Mouse (Mus musculus): ENCODE results near the gene Ubr2.
A peak's percentile ranks its signal among the peaks of the same experiment; 100 is the strongest.

Ubr2 gene

GRCm38 (mm10) chr17:46883107-46883506 lies 127.2 kb downstream of the Ubr2 start:
- no peak for DNase-seq (ENCODE audit: low read depth, low spot score)

DNA sequence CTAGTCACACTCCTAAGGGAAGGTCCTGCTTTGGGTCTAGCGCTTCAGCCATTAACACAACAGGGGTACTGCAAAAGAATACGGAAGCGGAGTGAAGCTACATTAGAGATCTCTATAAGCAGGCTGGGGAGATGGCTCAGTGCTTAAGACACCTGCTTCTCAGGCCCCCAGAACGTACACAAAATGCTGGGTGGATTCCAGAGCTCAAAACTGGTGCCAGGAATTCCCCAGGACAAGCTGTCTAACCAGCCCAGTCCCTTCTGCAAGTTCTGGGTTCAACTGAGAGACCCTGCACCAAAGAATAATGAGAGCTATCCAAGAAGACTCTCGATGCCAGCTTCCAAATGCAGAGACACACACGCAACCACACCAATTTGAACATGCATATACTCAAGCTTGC lies 128.6 kb downstream of the Ubr2 start:
- no peak for DNase-seq (ENCODE audit: low read depth, low spot score)

DNA sequence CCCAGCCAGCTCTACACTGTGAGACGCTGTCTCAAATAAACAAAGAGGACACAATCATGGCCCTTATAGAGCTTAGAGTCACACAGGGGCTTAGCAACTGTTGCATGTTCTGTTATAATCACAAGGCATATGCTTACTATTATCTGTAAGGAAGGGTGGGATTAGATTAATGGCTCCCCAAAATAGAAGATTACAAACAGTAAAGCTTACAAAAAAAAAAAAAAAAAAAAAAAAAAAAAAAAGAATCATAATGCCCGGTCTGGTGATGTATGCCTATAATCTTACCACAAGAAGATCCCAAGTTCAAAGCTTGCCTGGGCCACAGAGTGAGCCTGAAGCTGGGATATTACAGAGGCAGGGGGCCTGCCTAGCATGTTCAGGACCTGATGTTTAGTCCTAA lies 130.0 kb downstream of the Ubr2 start:
- DNase-seq (ENCODE audit: low read depth, low spot score): no peak

DNA sequence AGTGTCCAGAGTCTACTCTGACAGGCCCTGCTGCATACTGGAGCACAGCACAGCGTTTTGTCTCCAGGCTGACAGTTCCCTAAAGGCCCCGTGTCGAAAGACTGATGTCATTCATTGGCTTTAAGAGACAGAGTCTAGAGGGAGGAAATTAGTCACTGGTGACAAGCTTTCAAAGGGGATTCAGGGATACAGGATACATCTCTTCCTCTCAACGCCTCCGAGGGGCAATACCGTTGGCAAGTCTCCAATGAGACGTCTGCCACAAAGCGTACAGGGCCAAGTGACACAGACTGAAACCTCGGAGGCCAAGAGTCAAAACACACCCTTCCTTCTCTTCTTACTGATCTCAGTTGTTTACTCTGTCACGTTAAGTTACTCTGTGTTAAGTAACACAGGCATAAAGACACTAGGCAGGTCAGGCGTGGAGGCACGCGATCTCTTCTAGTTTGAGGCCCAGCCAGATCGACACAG lies 130.5 kb downstream of the Ubr2 start:
- peak; percentile 67 for DNase-seq (ENCODE audit: low read depth, low spot score)

Data from A20 (cell line).